Mouse (Mus musculus) gonadal fat pad, adult 2 months (tissue): ENCODE measurements around the gene Inhbb. TPM values are rescaled to one million over a fixed set of nuclear protein-coding genes. Genes with fewer than 3 reads are reported as not detected.

ENCODE experiments used
- DNase-seq: peaks from one replicate; pipeline ENCODE4 v3.0.0-alpha.2; 2012; ENCODE audit warnings: low read depth
- polyA plus RNA-seq: library from polyadenylated mRNA; depleted of rRNA; stranded (reverse); fragments of >200 nt; gene quantifications from 2 replicates; pipeline ENCODE4 v1.2.3, GENCODE M21; 2012; rRNA removed

The Inhbb gene
- 26.1 and 34.5 TPM in 2 replicates for polyA plus RNA-seq

- DNase-seq: no peak
Measured at GRCm38 (mm10) chr1:119421576-119422421, at the start of gene Inhbb. Gene Inhbb (minus strand): TSS chr1:119422248.

GRCm38 (mm10) chr1:119463386-119463785 is 41.3 kb upstream of the Inhbb start:
- no peak for DNase-seq

- DNase-seq: no peak
Measured at GRCm38 (mm10) chr1:119460062-119460461, 38.0 kb upstream of the Inhbb start.

GRCm38 (mm10) chr1:119457993-119458605 is 36.1 kb upstream of the Inhbb start:
- peak; percentile 40 for DNase-seq

GRCm38 (mm10) chr1:119457528-119457855 is 35.4 kb upstream of the Inhbb start:
- DNase-seq: no peak

GRCm38 (mm10) chr1:119456671-119457527 is 34.9 kb upstream of the Inhbb start:
- DNase-seq: no peak

GRCm38 (mm10) chr1:119453731-119454130 is 31.7 kb upstream of the Inhbb start:
- peak; percentile 33 for DNase-seq

GRCm38 (mm10) chr1:119451417-119451816 is 29.4 kb upstream of the Inhbb start:
- DNase-seq: no peak

- peak; percentile 70 for DNase-seq
Measured at GRCm38 (mm10) chr1:119450651-119451345, 28.8 kb upstream of the Inhbb start.

- DNase-seq: no peak
Measured at GRCm38 (mm10) chr1:119446753-119447283, 24.8 kb upstream of the Inhbb start.

- DNase-seq: no peak
Measured at GRCm38 (mm10) chr1:119443591-119444350, 21.7 kb upstream of the Inhbb start.

- no peak for DNase-seq
Measured at GRCm38 (mm10) chr1:119442901-119443300, 20.9 kb upstream of the Inhbb start.

GRCm38 (mm10) chr1:119438105-119438637 is 16.1 kb upstream of the Inhbb start:
- no peak for DNase-seq

GRCm38 (mm10) chr1:119437401-119437800 is 15.4 kb upstream of the Inhbb start:
- no peak for DNase-seq

- DNase-seq: no peak
Measured at GRCm38 (mm10) chr1:119424141-119424860, 2.3 kb upstream of the Inhbb start.

- DNase-seq: no peak
Measured at GRCm38 (mm10) chr1:119423510-119423909, 1.5 kb upstream of the Inhbb start.

GRCm38 (mm10) chr1:119422460-119423015 is 490 bp upstream of the Inhbb start:
- no peak for DNase-seq

- DNase-seq: no peak
Measured at GRCm38 (mm10) chr1:119420984-119421575, 968 bp downstream of the Inhbb start.
